Mouse (Mus musculus): ENCODE data around the gene Nol4l. TPM values are rescaled to one million over a fixed set of nuclear protein-coding genes. Genes with fewer than 3 reads are reported as not detected.
A peak's percentile ranks its signal among the peaks of the same experiment; 100 is the strongest.

Gene Nol4l
- total RNA-seq, 4 experiments from 2014 or later, result 0.29 to 0.94 (median 0.41) TPM

DNA sequence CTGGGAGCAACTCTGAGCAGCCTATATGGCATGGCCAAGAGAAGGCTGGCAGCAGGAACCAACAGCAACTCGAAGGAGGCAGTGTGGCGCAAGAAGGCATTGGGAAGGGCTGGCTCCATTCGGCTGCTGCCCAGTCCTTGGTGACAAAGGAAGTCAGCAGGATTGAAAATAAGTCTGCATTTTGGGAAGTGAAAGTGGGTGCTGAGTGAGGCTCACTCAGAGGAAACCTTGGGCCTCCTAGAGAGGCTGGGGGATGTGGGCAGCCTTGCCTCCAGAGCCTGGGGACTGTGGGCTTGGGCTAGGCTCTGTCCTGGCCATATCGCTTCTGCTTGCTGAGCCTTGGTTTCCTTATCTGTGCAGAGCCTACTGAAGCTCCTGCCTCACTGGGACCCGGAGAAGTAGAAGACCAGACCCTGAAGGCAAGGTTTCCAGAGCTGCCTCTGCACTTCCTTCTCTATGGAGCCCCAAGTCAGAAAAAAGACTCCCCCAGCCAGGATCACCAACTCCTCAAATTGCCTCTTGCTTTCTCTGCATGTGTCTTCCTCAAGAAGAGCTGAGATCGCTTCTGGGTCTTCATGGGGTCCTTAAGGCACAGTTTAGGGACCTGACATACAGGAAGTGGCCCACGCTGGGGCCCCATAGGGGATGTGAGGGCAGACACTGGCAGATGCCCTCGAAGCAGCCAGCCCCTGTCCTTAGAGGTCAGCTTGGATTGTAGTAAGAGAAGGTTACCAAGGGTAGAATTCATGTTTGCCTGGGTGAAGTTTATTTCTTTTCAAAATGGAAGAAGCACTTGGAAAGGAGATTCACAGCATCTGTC lies 14.3 kb upstream of the Nol4l start:
- DNase-seq (ENCODE audit: low spot score in 2 of 2), result no peak

DNA sequence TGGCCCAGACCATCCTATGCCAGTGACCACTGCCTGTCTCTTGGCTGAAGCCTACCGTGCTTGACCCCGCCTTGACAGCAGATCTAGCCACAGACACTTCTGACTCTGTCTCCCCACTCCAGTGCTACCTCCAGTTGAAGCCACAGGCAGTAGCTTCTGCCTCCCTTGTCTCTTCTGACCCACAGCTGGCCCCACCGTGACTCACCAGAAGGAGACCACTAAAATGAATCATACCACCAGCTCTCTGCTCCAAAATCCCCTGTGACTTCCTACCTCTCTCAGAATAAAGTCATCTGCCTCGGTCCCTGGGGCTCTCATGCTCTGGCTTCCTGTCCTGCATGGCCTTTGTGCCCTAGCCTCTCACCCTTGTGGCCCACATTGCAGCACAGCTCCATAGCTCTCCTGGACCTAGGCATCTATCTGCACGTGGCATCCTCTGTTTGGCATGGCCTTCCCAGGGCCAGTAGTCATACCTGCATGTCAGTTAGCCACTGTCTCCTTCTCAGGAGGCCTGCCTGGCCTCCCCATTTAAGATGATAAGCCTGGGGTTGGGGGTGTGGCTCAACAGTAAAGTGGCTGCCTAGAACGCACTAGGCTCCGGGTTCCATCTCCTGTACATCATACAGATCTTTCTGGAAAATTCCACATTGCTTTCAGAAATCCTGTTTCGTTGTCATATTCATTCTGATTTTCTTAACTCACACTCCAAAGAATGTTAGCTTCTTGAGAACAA lies 13.3 kb upstream of the Nol4l start:
- DNase-seq (ENCODE audit: low spot score in 2 of 2), result no peak

DNA sequence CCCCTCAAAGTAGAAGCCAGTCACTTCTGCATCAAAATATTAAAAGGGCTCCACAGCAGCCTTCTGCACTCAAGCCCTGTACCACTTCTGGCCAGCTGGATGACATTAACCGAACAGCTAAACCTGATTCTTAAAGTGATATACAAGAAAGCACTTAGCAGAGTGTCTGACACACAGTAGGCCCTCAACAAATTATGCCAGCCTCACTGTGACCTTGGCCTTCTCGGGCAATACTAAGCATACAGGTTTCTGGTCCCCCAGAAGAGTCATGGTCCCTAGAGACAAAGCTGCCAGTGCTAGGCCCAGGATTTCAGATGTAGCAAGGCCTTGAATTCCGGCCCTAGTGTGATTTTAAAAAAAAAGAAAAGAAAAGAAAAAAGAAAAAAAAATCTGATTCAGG lies 9.1 kb upstream of the Nol4l start:
- no peak for DNase-seq (ENCODE audit: low spot score in 2 of 2)

DNA sequence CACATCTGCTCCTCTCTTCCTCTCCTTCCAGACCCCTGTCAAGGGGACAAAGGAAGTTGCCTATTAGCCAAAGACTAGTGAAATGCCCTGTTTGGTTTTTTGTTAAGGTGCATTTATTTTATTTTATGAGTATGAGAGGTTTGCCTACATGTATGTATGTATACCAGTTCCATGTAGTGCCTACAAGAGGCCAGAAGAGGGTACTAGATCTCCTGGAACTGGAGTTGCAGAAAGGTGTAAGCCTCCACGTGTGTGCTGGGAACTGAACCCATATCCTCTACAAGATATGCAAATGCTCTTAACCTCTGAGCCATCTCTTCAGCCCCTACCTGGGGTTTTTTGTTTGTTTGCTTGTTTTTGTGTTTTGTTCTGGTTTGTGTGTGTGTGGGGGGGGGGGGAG lies 4.2 kb upstream of the Nol4l start:
- no peak for DNase-seq (ENCODE audit: low spot score in 2 of 2)

DNA sequence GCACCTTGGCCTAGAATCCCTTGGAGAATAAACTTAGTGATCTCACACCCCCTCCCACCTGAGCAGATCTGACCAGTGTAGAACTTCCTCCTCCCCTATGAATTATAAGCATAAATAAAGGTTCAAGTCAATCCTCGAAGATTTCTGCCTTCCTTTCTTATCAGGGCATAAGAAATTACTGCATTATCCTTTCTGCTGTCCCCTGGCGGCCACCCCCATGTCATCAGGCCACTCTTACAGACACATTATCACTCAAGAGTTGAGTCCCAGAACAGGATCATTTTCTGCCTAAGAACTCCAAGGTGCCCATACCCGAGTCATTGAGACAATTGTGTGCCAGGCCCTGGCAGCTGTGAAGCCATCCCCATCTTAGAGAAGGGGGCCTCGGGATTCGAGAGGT lies 1.2 kb upstream of the Nol4l start:
- DNase-seq (ENCODE audit: low spot score in 2 of 2), result no peak

DNA sequence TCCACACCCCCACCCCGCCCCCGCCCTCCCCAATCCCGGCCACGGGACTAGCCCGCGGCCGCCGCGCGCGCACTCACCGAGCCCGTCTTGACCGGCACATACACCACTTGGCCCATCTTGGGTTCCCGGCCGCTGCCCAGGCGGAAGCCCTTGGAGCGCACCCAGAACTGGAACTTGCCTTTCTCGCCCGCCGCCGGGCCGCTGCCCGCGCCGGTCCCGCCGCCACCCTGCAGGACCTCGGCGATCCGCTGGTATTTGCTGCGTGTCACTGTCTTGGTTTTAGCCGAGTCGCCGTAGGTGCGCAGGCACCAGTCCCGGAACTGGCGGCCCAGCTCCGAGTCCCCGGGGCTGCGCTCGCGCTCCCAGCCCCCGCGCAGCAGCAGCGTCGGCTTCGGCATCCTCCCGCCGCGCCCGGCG lies 398 bp downstream of the Nol4l start:
- DNase-seq (ENCODE audit: low spot score in 2 of 2), result peak; percentile 20 to 39

DNA sequence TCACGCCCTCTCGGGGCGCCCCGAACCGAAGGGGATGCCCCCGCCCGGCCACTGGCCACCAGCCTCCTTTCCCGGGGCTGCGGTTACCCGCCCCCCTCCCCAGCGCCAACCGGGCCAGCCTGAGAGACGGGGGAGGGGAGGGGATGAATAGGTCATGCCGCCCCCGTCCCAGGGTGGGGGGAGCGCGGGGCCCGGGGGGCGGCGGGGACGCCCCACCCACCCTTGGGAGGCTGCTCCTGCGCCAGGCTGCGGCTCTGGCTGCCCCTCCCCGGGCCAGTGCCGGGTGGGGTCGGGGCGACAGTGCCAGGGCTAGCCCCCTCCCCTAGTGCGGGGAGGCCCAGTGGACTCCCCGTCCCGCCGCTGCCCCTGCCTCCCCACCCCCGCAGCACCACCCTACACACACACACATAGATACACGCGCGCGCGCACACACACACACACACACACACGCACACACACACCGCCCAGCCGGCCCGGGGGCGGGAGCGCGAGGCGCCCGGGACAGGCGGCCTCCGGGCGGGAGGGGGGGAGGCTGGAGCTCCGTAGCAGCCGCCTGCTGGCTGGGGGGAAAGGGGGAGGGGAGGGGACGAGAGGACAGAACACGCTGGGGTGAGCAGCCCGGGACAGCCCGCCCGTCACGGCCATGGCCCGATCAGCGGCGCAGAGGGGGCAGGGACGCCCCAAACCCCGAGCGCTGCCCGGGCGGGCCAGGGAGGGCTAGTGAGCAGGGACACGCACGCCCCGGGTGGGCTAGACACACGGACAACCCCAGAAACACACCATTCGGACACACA lies 1.0 kb downstream of the Nol4l start:
- DNase-seq (ENCODE audit: low spot score in 2 of 2), result no peak

DNA sequence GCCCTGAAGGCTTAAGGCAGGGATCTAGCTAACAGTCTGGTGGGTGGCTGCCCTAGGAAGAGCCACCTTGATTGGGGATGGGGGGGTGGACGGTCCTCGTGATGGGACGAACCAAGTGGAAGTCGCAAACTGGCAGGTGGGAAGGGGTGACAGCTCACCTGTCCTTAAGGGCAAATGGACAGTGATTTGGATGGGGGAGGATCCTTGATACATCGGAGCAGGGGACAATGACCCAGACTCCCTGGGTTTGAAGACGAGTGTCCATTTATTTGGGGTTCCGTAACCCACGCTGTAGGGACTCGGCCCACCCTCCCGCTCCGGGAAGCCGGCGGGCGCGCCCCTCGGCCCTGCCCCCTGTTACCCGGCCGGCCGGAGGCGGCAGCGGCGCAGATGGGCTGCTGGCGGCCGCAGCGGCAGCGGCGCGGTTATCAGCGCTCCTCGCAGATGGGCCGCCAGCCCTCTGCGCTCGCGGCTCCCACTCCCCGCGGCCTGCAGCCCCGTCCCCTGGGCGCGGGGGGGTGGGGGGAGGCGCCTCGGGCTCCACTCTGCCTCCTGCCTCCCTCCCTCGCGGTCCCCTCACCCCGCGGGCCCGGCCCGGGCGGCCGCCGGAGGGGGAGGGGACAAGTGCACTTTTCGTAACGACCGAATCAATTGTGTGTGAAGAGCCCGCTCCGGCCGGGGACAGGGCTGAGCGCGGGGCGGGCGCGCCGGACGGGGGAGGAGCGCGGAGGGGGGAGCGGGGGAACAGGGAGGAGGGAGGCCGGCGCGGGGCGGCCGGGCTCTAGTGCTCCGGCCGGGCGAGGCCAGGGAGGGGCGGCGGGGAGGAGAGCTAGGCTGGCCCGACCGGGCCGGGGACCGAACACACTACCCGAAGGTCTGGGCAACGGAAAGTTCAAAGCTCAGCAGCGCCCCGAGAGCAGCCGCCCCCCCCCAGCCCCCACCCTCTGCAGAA lies 1.9 kb downstream of the Nol4l start:
- DNase-seq (ENCODE audit: low spot score in 2 of 2), result peak in 1 of 2 experiments; percentile 8

DNA sequence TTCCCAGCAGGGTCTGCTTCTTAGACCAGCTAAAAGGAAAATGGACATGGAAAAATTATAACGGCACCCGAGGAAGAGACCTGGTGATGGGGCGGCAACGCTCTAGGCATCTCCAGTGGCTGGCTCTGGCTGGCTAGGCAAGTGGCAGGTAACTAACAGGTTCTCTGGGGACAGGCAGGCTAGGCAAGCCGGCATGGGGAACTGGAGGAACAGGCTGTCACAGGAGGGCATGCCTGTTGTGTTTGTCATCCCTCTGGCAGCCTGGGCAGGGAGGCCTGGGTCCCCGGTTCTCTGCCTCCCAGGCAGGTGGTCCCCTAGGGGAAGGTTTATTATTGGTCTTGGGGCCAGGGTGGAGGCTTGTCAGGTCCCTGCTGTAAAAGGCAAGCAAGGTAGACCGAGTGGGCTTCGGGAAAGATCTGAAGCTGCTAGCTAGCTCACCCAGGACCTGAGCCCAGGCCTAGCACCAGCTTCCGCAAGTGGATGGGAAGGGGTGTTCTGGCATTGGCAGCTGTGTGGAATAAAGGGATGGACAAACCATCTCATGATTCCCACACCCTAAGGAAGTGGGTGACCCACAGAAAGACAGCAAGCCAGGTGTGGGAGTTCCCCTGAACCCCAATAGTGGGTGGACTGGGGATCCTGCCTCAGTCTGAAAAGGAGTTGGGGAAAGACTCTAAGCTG lies 2.8 kb downstream of the Nol4l start:
- no peak for DNase-seq (ENCODE audit: low spot score in 2 of 2)

DNA sequence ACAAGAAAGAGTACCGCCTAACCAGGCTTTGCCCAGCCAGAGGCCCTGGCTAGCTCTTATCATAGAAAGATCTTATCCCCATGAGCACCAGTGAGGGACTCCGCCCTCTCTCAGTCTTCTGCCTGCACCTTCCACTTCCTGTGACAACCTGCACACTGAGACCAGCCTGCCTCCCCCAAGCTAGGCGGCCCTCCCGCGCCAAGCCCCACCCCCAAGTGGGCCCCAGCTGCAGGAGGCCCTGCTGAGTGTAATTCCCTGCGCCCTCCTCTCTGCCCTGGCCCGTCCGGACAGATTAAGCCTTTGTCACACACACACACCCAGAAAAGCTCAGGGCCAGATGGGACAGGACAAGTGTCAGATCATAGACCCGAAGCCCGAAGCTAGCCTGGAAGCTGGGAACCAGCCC lies 3.9 kb downstream of the Nol4l start:
- no peak for DNase-seq (ENCODE audit: low spot score in 2 of 2)

DNA sequence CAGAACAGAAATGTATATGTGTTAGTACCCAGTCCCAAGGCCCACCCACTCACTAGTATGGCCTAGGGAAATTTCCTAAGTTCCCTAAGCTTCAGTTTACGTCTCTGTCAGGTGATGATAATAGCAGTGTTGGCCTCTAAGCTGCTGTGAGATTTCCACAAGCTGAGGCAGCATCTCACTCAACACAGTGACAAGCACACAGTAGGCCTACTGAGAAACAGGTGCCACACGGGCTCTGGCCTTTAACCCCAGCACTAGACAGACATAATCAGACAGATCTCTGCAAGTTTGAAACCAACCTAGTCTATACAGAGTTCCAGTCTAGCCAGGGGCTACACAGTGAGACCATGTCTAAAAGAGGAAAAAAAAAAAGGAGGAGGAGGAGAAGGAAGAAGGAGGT lies 5.0 kb downstream of the Nol4l start:
- no peak for DNase-seq (ENCODE audit: low spot score in 2 of 2)

DNA sequence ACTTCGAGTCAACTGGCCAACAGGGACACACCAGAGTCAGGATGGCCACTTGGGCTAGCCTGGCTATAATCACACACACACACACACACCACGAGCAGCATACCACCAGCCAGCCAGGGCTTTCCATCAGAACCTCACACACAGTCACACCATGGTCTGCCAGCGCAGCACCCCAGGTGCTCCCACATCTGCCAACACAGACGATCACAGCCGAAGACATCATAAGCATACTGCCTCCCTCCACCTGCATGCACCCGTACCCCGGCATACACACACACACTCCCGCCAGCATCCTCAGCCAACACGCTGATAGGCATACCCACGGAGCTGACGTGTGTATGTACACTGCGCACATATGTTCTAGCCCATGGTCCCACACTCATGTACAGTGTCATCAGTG lies 6.1 kb downstream of the Nol4l start:
- no peak for DNase-seq (ENCODE audit: low spot score in 2 of 2)

DNA sequence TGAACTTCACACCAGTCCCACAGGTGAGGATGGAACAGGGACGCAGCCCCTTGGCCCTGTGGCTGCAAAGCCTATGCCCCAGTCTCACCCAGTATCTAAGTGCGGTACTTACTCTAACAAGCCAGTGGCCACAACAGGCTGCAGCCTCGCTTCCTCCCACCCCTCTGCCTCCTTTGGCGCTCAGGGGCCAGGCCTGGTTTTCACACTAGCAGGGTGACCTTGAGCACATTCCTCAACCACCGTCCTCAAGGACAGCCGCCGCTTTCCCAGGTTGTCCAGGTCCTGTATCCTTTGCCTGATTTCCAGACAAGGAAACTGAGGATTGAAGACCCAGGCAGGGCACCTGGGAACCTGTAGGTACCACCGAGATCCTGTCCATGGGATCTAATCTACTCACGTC lies 6.6 kb downstream of the Nol4l start:
- no peak for DNase-seq (ENCODE audit: low spot score in 2 of 2)

DNA sequence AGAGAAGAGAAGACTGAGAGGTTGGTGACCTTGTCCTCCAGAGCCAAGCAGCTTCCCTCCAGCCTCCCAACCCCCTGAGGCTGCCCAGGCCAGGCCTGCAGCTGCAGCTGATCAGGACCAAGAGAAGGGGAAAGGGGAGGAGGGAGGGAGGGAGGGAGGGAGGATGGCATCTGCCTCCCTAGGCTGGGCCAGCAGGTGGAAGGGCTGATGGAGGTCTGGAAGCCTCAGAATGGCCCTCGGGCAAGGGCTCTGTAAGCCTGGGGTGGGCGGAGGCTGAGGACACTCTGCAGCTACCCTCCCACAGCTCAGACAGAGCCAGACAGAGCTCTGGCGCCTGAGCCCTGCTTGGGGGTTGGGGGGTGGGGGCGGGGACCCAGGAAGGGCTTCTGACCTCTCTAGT lies 7.5 kb downstream of the Nol4l start:
- no peak for DNase-seq (ENCODE audit: low spot score in 2 of 2)

DNA sequence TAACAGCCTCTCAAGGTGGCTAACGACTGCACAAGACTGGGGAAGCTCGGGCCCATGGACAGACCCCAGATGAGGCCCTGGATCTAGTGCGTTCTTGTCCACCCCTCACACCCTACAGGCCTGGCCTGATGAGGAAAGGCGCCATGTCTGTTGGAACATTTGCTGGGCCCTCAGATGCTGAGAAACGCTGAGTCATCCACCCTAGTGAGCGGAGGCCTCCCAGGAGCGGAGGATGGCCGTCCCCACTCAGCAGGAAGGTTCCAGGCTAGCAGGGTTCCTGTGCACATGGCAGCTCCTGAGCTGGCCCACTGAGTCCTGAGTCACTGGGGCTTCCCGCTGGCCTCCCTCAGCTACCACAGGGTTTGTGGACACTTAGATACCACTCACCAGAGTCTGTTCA lies 9.7 kb downstream of the Nol4l start:
- no peak for DNase-seq (ENCODE audit: low spot score in 2 of 2)

DNA sequence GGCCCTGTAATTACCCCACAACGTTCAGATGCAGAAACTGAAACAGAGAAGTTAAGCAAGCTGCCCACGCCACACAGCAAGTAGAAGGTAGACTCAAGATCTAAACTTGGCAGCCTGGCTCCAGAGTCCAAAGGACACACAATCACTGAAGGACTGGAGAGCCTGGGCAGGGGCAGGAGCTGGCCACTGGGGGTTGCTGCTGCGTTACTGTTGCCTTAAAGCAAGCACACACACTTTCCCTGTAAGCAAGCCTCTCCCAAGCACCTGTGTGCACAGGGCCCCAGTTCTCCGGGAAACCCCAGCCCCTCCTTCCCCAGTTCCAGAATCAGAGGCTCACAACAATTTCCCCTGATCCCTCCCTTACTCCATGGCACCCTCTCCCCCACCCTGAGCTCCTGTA lies 12.8 kb downstream of the Nol4l start:
- no peak for DNase-seq (ENCODE audit: low spot score in 2 of 2)

DNA sequence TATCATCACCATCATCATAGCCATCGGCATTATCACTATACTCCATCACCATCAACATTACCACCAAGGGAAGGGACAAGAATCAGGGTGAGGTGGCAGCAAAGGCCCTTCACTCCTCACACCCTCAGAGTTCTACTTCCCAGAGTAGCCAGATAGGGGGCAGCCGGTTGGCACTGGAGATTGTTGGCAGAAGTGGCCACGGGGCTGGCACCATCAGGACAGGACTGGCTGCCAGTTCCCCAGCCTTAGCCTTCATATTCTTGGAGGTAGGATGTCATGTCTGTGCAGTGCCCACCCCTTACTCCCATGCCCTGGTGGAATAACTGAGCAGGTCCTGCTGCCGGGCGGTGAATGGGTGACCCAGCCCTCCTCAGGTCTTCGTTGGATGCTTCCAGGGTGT lies 14.2 kb downstream of the Nol4l start:
- DNase-seq (ENCODE audit: low spot score in 2 of 2), result no peak

DNA sequence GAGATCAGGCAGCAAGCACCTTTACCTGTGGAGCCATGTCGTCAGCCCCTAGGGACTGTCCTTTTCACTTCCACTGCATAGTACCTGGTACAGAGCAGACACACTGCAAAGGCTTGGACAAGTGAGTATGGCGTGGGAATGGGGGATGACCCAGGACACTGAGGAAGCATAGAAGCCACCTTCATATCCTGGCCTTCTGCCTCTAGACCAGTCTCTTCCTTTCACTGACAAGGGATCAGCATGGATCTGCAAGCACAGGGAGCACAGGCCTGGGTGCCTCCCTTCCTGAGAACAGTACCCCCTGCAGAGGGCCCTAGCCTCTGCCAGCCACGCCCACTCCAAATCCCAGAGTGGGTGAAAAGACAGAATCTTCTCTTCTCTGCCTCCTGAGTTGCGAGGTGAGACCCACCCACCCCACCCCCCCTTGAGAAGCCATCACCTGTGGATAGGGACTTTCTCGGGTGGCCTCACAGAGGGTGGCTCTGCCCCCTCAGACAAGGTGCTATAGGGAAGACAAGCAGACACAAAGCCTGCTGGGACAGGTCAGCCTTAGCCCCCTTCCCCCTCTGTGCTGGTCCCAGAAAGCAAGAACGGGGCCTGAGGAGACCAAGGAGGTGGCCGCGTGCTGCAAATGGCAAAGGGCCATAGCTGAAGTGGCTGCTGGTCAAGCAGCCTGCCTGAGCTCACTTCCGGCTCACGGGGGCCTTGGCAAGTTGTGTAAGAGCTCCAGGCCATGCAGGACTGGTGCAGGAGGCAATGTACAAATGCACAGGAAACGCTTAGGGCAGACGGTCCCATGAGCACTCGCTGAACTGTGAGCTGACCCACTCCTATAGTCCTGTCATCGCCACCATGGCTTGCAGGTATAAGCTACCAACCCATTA lies 15.0 kb downstream of the Nol4l start:
- no peak for DNase-seq (ENCODE audit: low spot score in 2 of 2)

DNA sequence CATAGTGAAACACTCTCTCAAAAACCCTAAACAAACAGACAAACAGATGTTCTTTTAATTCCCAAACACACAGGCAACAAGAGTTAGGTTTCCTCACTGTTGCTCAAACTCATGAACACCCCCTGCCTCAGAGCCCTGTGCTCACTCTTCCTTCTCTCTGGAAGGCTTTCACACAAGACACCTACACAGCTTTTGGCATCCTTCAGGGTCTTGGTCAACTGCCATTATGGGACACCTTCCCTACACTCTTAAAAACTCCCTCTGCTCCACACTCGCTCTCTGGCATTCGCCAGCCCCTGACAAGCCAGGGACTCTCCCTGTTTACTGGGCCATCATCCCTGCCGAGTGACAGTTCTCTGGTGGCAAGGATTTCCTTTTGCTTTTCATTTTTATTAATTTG lies 15.8 kb downstream of the Nol4l start:
- DNase-seq (ENCODE audit: low spot score in 2 of 2), result no peak

Data from gastrocnemius, adult 8-10 months (tissue).